Mouse (Mus musculus): Measurements from ENCODE around the gene Irf1.

Gene Irf1

GRCm38 (mm10) chr11:53810749-53811148, 40.9 kb downstream of the Irf1 start:
- no peak for DNase-seq (ENCODE audit: low read depth, low spot score)

- DNase-seq (ENCODE audit: low read depth, low spot score) = no peak
These were observed 41.5 kb downstream of the Irf1 start for GRCm38 (mm10) chr11:53811312-53811711.

- no peak for DNase-seq (ENCODE audit: low read depth, low spot score)
These were observed 43.4 kb downstream of the Irf1 start for GRCm38 (mm10) chr11:53813001-53813868.

- no peak for DNase-seq (ENCODE audit: low read depth, low spot score)
These were observed 45.0 kb downstream of the Irf1 start for GRCm38 (mm10) chr11:53814810-53815209.

- DNase-seq (ENCODE audit: low read depth, low spot score) = no peak
These were observed 47.1 kb downstream of the Irf1 start for GRCm38 (mm10) chr11:53816841-53817375.

GRCm38 (mm10) chr11:53818794-53819193, 49.0 kb downstream of the Irf1 start:
- no peak for DNase-seq (ENCODE audit: low read depth, low spot score)

- no peak for DNase-seq (ENCODE audit: low read depth, low spot score)
These were observed 49.7 kb downstream of the Irf1 start for GRCm38 (mm10) chr11:53819511-53819910.

GRCm38 (mm10) chr11:53820516-53821170, 50.8 kb downstream of the Irf1 start:
- no peak for DNase-seq (ENCODE audit: low read depth, low spot score)

- no peak for DNase-seq (ENCODE audit: low read depth, low spot score)
These were observed 51.6 kb downstream of the Irf1 start for GRCm38 (mm10) chr11:53821230-53821944.

GRCm38 (mm10) chr11:53821945-53822338, 52.1 kb downstream of the Irf1 start:
- DNase-seq (ENCODE audit: low read depth, low spot score) = no peak

- no peak for DNase-seq (ENCODE audit: low read depth, low spot score)
These were observed 55.6 kb downstream of the Irf1 start for GRCm38 (mm10) chr11:53825409-53825808.

Data from brain, embryonic 18.5 days (tissue).